Mouse (Mus musculus) heart, postnatal 10 days (tissue): Measurements from ENCODE around the gene Ceacam3. TPM values are rescaled to one million over a fixed set of nuclear protein-coding genes. Genes with fewer than 3 reads are reported as not detected.
"Not testable (repeated sequence)": the region's sequence is repeated elsewhere in the genome, so short reads cannot be mapped to it uniquely, and the experiment has no call there.

Source experiments
- DNase-seq, 2 experiments: peaks; one replicate each; pipeline ENCODE4 v3.0.0; 2021
- intact Hi-C: fragments of 180-260 bp; cut with DNase I; formaldehyde crosslinking; loops from one replicate; pipeline ENCODE4 v1.15.1; 2025
- total RNA-seq, 2 experiments: library from RNA; stranded (reverse); gene quantifications; 2 replicates each; pipeline ENCODE4 v1.2.3; 2021

Gene Ceacam3
- not detected for total RNA-seq

GRCm38 (mm10) chr7:17149931-17150330 is at the start of gene Ceacam3:
Ceacam3 (plus strand) TSS chr7:17150282.
- no peak for DNase-seq
- intact Hi-C loops, result loop anchor here (10.0 kb wide), 1 partner anchor 1245 kb away; no protein-coding TSS in a partner anchor

GRCm38 (mm10) chr7:17101631-17102030 is 48.5 kb upstream of the Ceacam3 start:
- intact Hi-C loops, DNase-seq: not testable (repeated sequence)

GRCm38 (mm10) chr7:17135307-17135706 is 14.8 kb upstream of the Ceacam3 start:
- DNase-seq, result no peak
- intact Hi-C loops, result no loop called here

- intact Hi-C loops, result loop anchor here (5.0 to 10.0 kb wide), 2 partner anchors 1239 to 1527 kb away; no protein-coding TSS in a partner anchor
- DNase-seq, result peak; percentile 35 to 58
Observed at GRCm38 (mm10) chr7:17155634-17156033, 5.6 kb downstream of the Ceacam3 start.

GRCm38 (mm10) chr7:17156885-17157677 is 7.0 kb downstream of the Ceacam3 start:
- intact Hi-C loops, result loop anchor here (5.0 to 10.0 kb wide), 2 partner anchors 1238 to 1525 kb away; no protein-coding TSS in a partner anchor
- no peak for DNase-seq

- peak; percentile 20 to 26 for DNase-seq
- intact Hi-C loops, result loop anchor here (5.0 to 10.0 kb wide), 2 partner anchors 1236 to 1523 kb away; no protein-coding TSS in a partner anchor
Observed at GRCm38 (mm10) chr7:17159011-17159410, 8.9 kb downstream of the Ceacam3 start.

GRCm38 (mm10) chr7:17171827-17172226 is 21.7 kb downstream of the Ceacam3 start:
- DNase-seq, result no peak
- intact Hi-C loops, result no loop called here

- intact Hi-C loops, result no loop called here
- no peak for DNase-seq
Observed at GRCm38 (mm10) chr7:17203177-17203576, 53.1 kb downstream of the Ceacam3 start, which contains the start of gene Psg29. Psg29 (plus strand) TSS chr7:17203477.

GRCm38 (mm10) chr7:17205530-17206184 is 55.6 kb downstream of the Ceacam3 start:
- intact Hi-C loops, result no loop called here
- no peak for DNase-seq

Other genes with a start within 250 kb of the Ceacam3 start
- gene Ptgir, start 243.8 kb upstream of the Ceacam3 start, total RNA-seq, result 1 to 10 TPM; 2.6 to 2.8 TPM
- 100 to 1,000 TPM; 252 to 262 TPM for gene Calm3, start 226.2 kb upstream of the Ceacam3 start, total RNA-seq
- gene Pnmal2, start 205.6 kb upstream of the Ceacam3 start, total RNA-seq, result 1 to 10 TPM; 5.0 to 5.2 TPM
- not detected for gene Pnmal1, start 190.6 kb upstream of the Ceacam3 start, total RNA-seq
- under 1 TPM in 1 of 2 experiments, not detected in 1; 0.10 TPM for gene Gm42372, start 167.2 kb upstream of the Ceacam3 start, total RNA-seq
- 10 to 100 TPM; 15.6 to 18.0 TPM for gene Ccdc8, start 157.6 kb upstream of the Ceacam3 start, total RNA-seq
- gene Ppp5c, start 122.4 kb upstream of the Ceacam3 start, total RNA-seq, result 100 to 1,000 TPM; 104 to 105 TPM
- 1 to 10 TPM; 1.5 to 7.1 TPM for gene Hif3a, start 87.9 kb upstream of the Ceacam3 start, total RNA-seq
- gene Psg16, start 76.2 kb upstream of the Ceacam3 start, total RNA-seq, result under 1 TPM in 1 of 2 experiments, not detected in 1; 0.10 TPM
- not detected for gene Psg29, start 53.2 kb downstream of the Ceacam3 start, total RNA-seq